Mouse (Mus musculus): ENCODE measurements around the gene Rtkn.

The Rtkn gene

DNA sequence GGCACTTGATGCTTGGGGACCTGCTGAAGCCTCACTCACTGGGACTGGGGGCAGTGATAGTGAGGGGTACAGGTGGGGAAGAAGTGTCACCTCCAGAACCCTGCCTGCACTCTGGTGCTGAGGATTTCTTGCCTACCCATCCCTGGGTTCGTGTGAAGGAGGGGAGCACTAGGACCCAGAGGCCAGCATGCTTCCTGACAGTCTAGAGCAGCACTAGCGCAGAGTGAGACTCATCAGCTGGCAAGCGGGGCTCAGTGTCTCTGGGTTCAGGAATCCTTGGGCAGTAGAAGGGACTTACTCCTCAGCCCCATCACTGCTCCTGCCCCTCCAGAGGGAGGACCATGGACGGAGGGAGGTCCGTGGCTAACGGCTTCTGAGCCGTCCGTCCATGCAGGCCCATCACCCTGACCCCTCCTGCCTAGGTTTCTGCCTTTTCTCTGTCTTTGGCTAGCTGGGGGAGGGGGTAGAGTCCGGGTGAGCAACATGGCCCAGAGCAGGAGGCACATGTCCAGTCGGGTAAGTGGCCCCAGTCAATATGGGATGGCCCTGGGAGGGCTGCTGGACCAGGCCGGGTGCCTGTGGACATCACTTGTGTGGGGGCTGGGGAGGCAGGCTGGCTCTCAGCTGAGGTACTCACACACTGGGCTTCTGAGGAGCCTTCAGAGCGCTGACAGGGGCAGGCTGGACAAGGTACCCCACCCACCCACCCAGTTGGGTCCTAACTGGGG lies 44.3 kb downstream of the Rtkn start:
- no peak for DNase-seq

DNA sequence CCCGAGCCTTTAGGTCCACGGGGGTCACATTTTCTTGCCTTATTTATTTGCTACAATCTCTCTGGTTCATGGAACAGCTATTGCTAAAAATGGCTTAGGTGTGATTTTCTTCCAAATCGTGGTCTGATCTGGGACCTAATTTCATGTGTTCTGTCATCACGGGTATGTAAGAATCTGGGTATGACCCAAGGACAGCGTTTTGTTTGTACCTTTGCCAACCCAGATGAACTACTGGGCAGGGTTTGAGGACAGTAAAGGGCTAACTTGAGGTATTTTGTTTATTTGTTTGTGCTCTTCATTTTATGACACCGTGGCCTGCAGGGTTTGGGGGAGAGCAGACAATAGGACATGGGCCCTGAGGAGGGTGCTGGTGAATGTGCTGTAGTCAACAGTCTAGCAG lies 45.3 kb downstream of the Rtkn start:
- DNase-seq: no peak

GRCm38 (mm10) chr6:83184858-83185435 lies 49.7 kb downstream of the Rtkn start:
- peak in 1 of 2 experiments; percentile 21 for DNase-seq

DNA sequence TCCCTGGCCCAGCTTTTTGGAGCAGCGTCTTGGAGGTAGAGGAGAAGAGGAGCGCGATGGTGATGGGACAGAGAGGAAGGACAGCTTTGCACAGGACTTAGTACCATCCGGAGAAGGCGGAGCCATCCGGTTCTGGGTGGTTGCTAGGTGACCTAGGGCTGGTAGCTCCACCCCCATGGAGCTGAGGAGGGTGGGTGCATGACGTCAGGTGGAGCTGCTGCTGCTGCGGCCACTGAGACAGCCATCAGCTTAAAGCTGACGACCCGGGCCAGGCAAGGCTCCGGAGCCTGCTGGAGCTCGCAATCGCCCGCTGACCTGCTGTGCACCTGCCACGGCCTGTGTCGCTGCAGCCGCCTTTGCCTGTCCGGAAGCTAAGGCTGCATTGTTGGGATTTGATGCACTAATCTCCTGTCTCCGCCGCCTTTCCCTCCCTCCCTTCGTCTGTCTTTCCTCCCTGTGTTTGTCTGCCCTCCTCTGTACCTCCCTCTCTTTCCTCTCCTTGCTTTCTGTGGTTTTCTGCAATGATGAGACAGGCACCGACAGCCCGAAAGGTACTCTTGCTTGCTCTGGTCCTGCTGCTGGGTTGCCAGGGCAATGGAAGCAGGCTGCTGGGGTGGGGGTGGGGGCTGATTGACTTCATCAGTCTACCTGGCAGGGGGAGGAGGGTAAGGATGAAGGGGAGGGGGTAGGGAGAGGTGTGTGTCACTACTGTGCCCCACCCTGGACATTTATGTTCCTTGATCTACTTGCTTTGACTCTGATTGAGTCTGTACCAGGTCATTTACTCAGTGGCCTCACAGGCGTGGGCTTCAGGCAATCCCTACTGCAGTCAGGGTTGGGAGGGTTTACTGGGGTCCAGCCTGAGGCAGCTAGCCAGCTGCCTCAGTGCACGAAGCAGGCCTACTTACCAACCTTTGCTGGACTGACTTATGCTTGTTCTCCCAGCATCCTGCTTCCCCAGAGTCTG lies 50.9 kb downstream of the Rtkn start:
- peak; percentile 52 to 70 for DNase-seq

GRCm38 (mm10) chr6:83186946-83187345 lies 51.7 kb downstream of the Rtkn start:
- no peak for DNase-seq

DNA sequence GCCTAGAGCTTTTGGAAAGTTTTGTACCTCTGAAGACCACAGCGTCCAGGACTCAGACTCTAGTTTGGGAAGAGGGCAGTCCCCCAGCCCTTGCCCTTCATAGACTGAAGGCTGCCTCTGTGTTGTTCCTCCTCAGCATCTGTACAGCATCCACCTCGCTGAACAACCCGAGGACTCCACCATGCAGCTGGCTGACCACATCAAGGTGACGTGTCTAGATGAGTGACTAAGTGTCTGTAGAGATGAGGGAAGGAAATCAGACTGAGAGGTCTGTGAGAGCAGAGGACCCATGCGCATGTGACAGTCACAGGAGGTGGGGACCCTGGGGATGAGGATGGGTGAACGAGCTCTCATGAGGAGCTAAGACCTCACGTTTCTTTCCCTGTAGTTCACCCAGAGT lies 58.3 kb downstream of the Rtkn start:
- no peak for DNase-seq

DNA sequence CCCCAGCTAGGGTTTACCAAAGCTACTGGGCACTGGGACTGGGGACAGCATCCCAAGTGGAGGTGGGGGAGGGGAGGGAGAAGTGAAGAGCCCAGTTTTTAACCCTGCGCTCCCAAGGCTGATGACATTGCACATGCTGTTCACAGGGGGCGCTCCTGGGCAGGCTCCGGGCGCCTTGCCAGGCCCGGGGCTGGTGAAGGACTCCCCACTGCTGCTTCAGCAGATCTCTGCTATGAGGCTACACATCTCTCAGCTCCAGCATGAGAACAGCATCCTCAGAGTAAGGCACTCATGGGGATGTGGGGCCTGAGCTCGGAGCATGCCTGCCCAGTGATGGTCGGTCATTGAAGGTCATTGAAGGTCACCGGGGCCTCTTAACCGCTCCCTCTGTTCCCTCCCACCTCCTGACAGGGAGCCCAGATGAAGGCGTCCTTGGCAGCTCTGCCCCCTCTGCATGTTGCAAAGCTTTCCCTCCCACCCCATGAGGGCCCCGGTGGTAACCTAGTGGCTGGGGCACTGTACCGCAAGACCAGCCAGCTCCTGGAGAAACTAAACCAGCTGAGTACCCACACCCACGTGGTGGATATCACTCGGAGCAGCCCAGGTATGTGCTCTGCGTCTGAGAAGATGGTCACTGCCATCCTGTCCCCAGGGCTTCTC lies 62.2 kb downstream of the Rtkn start:
- peak; percentile 62 to 72 for DNase-seq

Data from kidney, postnatal 25 days (tissue).